Mouse (Mus musculus) neural tube, embryonic 15.5 days (tissue): ENCODE measurements around the gene Omd. TPM values are rescaled to one million over a fixed set of nuclear protein-coding genes. Genes with fewer than 3 reads are reported as not detected.

ENCODE experiments used
- ATAC-seq: fragments of 200-750 bp; cut with Nextera tagmentation; 2 replicates; pipeline ENCODE4 v1.8.0; 2017; ENCODE audit warnings: mild to moderate bottlenecking, moderate TSS enrichment, moderate library complexity; ENCODE audit not compliant: low FRiP score
- H3K27ac ChIP-seq: fragments of 300-500 bp; sonication (generic); replicated peaks from 2 replicates; pipeline ENCODE4 v1.5.1; 2015; ENCODE audit warnings: mild to moderate bottlenecking, inconsistent platforms
- H3K27me3 ChIP-seq: fragments of 300-500 bp; sonication (generic); replicated peaks from 2 replicates; pipeline ENCODE4 v1.6.1; 2015; ENCODE audit warnings: inconsistent platforms
- H3K36me3 ChIP-seq: fragments of 300-500 bp; sonication (generic); 2 replicates; pipeline ENCODE4 v1.6.1; 2015; ENCODE audit warnings: inconsistent platforms
- H3K4me1 ChIP-seq: fragments of 300-500 bp; sonication (generic); 2 replicates; pipeline ENCODE4 v1.6.1; 2015; ENCODE audit warnings: inconsistent platforms
- H3K4me2 ChIP-seq: fragments of 300-500 bp; sonication (generic); 2 replicates; pipeline ENCODE4 v1.6.1; 2015; ENCODE audit warnings: inconsistent platforms, mild to moderate bottlenecking, moderate library complexity
- H3K4me3 ChIP-seq: fragments of 300-500 bp; sonication (generic); replicated peaks from 2 replicates; pipeline ENCODE4 v1.5.1; 2015; ENCODE audit warnings: mild to moderate bottlenecking, inconsistent platforms
- H3K9ac ChIP-seq: fragments of 300-500 bp; sonication (generic); replicated peaks from 2 replicates; pipeline ENCODE4 v1.6.1; 2015; ENCODE audit warnings: mild to moderate bottlenecking, inconsistent platforms
- H3K9me3 ChIP-seq: fragments of 300-500 bp; sonication (generic); replicated peaks from 2 replicates; pipeline ENCODE4 v1.6.1; 2016; ENCODE audit warnings: inconsistent platforms
- WGBS: fragments of 180-500 bp; shearing (Covaris S2); methylation state at CpG from one replicate; pipeline ENCODE4 v1.1.7; 2015; ENCODE audit warnings: mixed read lengths; 5-methylcytosine and 5-hydroxymethylcytosine counted together
- polyA plus RNA-seq: library from polyadenylated mRNA; unstranded; fragments of >200 nt; fragmentation: Nextera tagmentation; extraction: Ambion mirVana; gene quantifications from 2 replicates; pipeline ENCODE4 v1.2.1, GENCODE M21; 2015

Omd gene
- polyA plus RNA-seq, 1 experiment from 2014 or later, result 1.00 TPM

GRCm38 (mm10) chr13:49618365-49618764 is 36.1 kb downstream of the Omd start:
- H3K9me3 ChIP-seq, result no peaks in the 10 kb centered on the region
- no peak overlapping the region for H3K4me2 ChIP-seq
- no peak overlapping the region for H3K27ac ChIP-seq
- no peak overlapping the region for H3K4me3 ChIP-seq
- H3K4me1 ChIP-seq, result no peaks in the 10 kb centered on the region
- H3K9ac ChIP-seq, result no peak overlapping the region
- H3K27me3 ChIP-seq, result no peaks in the 10 kb centered on the region
- ATAC-seq, result no peak
- H3K36me3 ChIP-seq, result no peaks in the 10 kb centered on the region

DNA sequence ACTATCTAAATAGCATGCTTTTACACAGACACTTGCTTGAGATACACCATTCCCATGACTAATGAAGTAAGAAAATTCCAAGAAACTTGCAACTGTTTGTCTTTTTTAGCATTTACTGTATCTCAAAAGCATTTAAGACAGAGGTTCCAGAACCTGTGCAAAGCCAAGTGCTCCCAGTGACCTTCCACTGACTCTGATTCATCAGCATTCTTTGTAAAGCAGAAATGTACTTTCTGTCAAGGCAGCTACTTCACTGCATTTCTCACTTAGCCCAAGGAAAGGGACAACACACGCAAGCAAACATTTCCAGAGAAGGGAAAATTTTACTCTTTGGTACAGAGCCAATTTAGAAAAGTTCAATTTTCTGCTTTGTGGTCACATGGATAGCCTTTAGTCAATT is 41.0 kb downstream of the Omd start:
- WGBS, result 97% methylated on average over 1 of the region's 1 CpGs
- no peaks in the 10 kb centered on the region for H3K9me3 ChIP-seq
- no peak for ATAC-seq

GRCm38 (mm10) chr13:49628167-49628566 is 45.9 kb downstream of the Omd start:
- no peak overlapping the region for H3K27ac ChIP-seq
- H3K9me3 ChIP-seq, result no peaks in the 10 kb centered on the region
- no peaks in the 10 kb centered on the region for H3K27me3 ChIP-seq
- no peak overlapping the region for H3K9ac ChIP-seq
- H3K4me1 ChIP-seq, result no peaks in the 10 kb centered on the region
- ATAC-seq, result no peak
- H3K36me3 ChIP-seq, result no peaks in the 10 kb centered on the region
- H3K4me3 ChIP-seq, result no peak overlapping the region
- H3K4me2 ChIP-seq, result no peak overlapping the region

More for the DNA sequence above, 41.0 kb downstream of the Omd start:
- Histone ChIP-seq H3K4me1 (no peaks in the 10 kb centered on the region), H3K4me3 (no peak overlapping the region), H3K27me3 (no peaks in the 10 kb centered on the region), H3K9ac (no peak overlapping the region), H3K4me2 (no peak overlapping the region), H3K36me3 (no peaks in the 10 kb centered on the region), H3K27ac (no peak overlapping the region)

- H3K27me3 ChIP-seq, result no peaks in the 10 kb centered on the region
- no peak overlapping the region for H3K27ac ChIP-seq
- no peaks in the 10 kb centered on the region for H3K36me3 ChIP-seq
- no peaks in the 10 kb centered on the region for H3K4me1 ChIP-seq
- H3K9ac ChIP-seq, result no peak overlapping the region
- no peak overlapping the region for H3K4me2 ChIP-seq
- H3K9me3 ChIP-seq, result no peaks in the 10 kb centered on the region
- ATAC-seq, result no peak
- no peak overlapping the region for H3K4me3 ChIP-seq
- 90% methylated on average over 2 of the region's 2 CpGs for WGBS
Observed at GRCm38 (mm10) chr13:49629076-49629475, 46.8 kb downstream of the Omd start.

DNA sequence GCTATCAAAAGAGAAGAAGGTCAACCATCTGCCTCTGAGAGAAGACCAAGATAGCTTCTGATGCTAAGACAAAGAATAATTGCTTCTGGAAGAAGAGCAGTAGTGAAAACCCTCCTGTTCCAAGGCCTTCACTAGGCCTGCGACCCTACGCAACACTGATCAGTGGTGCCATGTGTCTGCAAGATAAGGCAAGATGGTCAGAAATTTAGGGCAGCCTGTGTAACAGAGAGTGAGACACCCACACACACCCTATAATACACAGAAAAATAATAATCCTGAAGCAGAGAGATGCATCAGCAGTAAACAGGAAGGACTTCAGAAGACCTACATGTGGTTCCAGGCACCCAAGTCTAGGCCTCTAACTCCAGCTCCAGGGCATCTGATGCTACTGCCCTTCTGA is 57.7 kb downstream of the Omd start:
- no peak overlapping the region for H3K9ac ChIP-seq
- H3K4me2 ChIP-seq, result no peak overlapping the region
- no peak for ATAC-seq
- no peaks in the 10 kb centered on the region for H3K36me3 ChIP-seq
- H3K27me3 ChIP-seq, result no peaks in the 10 kb centered on the region
- H3K27ac ChIP-seq, result no peak overlapping the region
- H3K4me3 ChIP-seq, result no peak overlapping the region
- WGBS, result 100% methylated on average over 2 of the region's 2 CpGs
- no peaks in the 10 kb centered on the region for H3K4me1 ChIP-seq
- H3K9me3 ChIP-seq, result no peaks in the 10 kb centered on the region

Other genes with a start within 250 kb of the Omd start
- gene Bicd2, start 240.9 kb upstream of the Omd start, polyA plus RNA-seq, result 28.3 and 30.3 TPM in 2 replicates
- 13.1 and 13.6 TPM in 2 replicates for gene Ippk, start 161.2 kb upstream of the Omd start, polyA plus RNA-seq
- gene Tes3-ps, start 89.1 kb upstream of the Omd start, polyA plus RNA-seq, result 0.58 and 0.72 TPM in 2 replicates
- 1.9 and 2.2 TPM in 2 replicates for gene Ecm2, start 77.7 kb upstream of the Omd start, polyA plus RNA-seq
- 6.1 and 6.5 TPM in 2 replicates for gene Aspn, start 38.0 kb upstream of the Omd start, polyA plus RNA-seq
- gene Ogn, start 25.6 kb downstream of the Omd start, polyA plus RNA-seq, result 17.8 and 20.1 TPM in 2 replicates
- 5.1 and 9.2 TPM in 2 replicates for gene Cenpp, start 70.3 kb downstream of the Omd start, polyA plus RNA-seq
- 15.6 and 16.7 TPM in 2 replicates for gene Nol8, start 70.6 kb downstream of the Omd start, polyA plus RNA-seq
- 49.8 and 54.3 TPM in 2 replicates for gene Iars, start 99.6 kb downstream of the Omd start, polyA plus RNA-seq
- not detected in 2 replicates for gene Gm30302, start 216.5 kb downstream of the Omd start, polyA plus RNA-seq